Mouse (Mus musculus) cortical plate, adult 2 months (tissue): ENCODE measurements around the gene Guf1.

ENCODE experiments used
- CTCF ChIP-seq: fragments of 200-500 bp; IDR thresholded peaks from 2 replicates; pipeline ENCODE4 v1.5.1; 2011; ENCODE audit warnings: mild to moderate bottlenecking, control low read depth, low read length; ENCODE audit not compliant: insufficient read depth; ENCODE audit errors: extremely low read depth
- POLR2A ChIP-seq: fragments of 200-500 bp; IDR thresholded peaks from 2 replicates; pipeline ENCODE4 v1.6.1; 2011; ENCODE audit warnings: mild to moderate bottlenecking, low read length, control low read depth; ENCODE audit not compliant: insufficient read depth; ENCODE audit errors: extremely low read depth

DNA sequence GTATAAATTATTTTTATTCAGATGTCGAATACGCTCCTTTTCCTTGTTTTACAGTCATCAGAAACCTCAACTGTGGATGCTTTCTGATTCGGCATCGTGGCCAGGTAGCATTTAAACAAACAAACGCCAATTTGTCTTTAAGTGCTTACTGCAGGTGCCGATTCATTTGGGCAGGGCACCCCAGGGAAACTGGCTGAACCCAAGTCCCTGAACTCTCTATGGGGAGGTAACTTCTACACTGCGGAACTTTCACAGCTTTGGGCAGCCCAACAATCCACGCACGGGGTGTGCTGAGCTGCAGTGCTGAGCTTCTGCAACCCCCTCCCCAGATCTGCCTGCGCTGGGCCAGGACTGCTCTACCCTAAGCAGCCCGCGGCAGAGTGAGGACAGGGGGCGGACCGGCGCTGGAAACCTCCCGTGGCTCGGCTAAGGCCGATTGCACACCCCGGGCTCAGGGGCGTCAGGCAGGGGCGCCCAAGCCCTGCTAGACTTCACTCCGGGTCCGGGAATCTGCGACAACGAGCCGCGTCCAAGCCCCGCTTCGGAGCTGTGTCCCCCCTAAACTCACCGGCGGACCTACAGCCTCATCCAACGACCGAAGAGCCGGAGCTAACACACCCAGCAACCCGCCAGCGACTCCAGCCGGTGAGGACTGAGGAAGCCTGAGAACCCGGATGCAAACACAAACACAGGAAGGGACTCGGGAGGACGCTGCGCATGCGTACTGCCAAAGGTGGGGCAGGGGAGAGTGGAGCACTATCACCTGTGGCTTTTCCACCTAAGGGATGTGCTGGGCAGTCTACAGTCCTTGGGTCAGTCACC, 35.1 kb downstream of the Guf1 start, which contains the start of gene Gnpda2:
- TF ChIP-seq CTCF = 0 out of 2 replicates have a peak, but pooled peaks have one; percentile 10
- TF ChIP-seq POLR2A = peak; percentile 94
